Mouse (Mus musculus): ENCODE measurements around the gene Slc28a1. TPM values are rescaled to one million over a fixed set of nuclear protein-coding genes. Genes with fewer than 3 reads are reported as not detected.
A peak's percentile ranks its signal among the peaks of the same experiment; 100 is the strongest.

The Slc28a1 gene
- polyA plus RNA-seq, 1 experiment from 2014 or later: 1.0 TPM

- Histone ChIP-seq H3K27me3 (no peaks in the 10 kb centered on the region; the same call in 1 of the 2 replicates), H3K4me1 (replicated peaks) (peaks cover 9% of the 10 kb centered on the region), H3K27ac (replicated peaks) (no peak overlapping the region), H3K4me2 (no peak overlapping the region), H3K4me3 (replicated peaks) (no peak overlapping the region), H3K36me3 (replicated peaks) (no peaks in the 10 kb centered on the region), H3K9me3 (replicated peaks) (no peaks in the 10 kb centered on the region), H3K9ac (no peak overlapping the region)
- WGBS (ENCODE audit: insufficient replicate concordance): 70% methylated on average over 5 of the region's 5 CpGs
- ATAC-seq (ENCODE audit: insufficient read depth): no peak
Observed at GRCm38 (mm10) chr7:81100341-81100740, 14.3 kb upstream of the Slc28a1 start.

GRCm38 (mm10) chr7:81102854-81103253 lies 11.7 kb upstream of the Slc28a1 start:
- Histone ChIP-seq H3K9ac (no peak overlapping the region), H3K9me3 (replicated peaks) (no peaks in the 10 kb centered on the region), H3K4me1 (replicated peaks) (peaks cover 9% of the 10 kb centered on the region), H3K4me3 (replicated peaks) (no peak overlapping the region), H3K4me2 (no peak overlapping the region), H3K36me3 (replicated peaks) (no peaks in the 10 kb centered on the region), H3K27ac (replicated peaks) (no peak overlapping the region), H3K27me3 (no peaks in the 10 kb centered on the region)
- 57% methylated on average over 7 of the region's 7 CpGs for WGBS (ENCODE audit: insufficient replicate concordance)
- no peak for ATAC-seq (ENCODE audit: insufficient read depth)

- WGBS (ENCODE audit: insufficient replicate concordance): 59% methylated on average over 4 of the region's 4 CpGs
Observed at GRCm38 (mm10) chr7:81105525-81105924, 9.1 kb upstream of the Slc28a1 start.

GRCm38 (mm10) chr7:81108226-81108625 lies 6.4 kb upstream of the Slc28a1 start:
- no peak overlapping the region for H3K4me3 ChIP-seq (replicated peaks)
- H3K36me3 ChIP-seq (replicated peaks): no peaks in the 10 kb centered on the region
- ATAC-seq (ENCODE audit: insufficient read depth): no peak
- no peaks in the 10 kb centered on the region for H3K9me3 ChIP-seq (replicated peaks)
- H3K27me3 ChIP-seq: no peaks in the 10 kb centered on the region
- H3K27ac ChIP-seq (replicated peaks): no peak overlapping the region
- H3K4me1 ChIP-seq (replicated peaks): peaks cover under 1% of the 10 kb centered on the region
- no peak overlapping the region for H3K9ac ChIP-seq
- H3K4me2 ChIP-seq: no peak overlapping the region
- 63% methylated on average over 5 of the region's 5 CpGs for WGBS (ENCODE audit: insufficient replicate concordance)

More at GRCm38 (mm10) chr7:81105525-81105924, 9.1 kb upstream of the Slc28a1 start:
- H3K9me3 ChIP-seq (replicated peaks): no peaks in the 10 kb centered on the region
- H3K27ac ChIP-seq (replicated peaks): no peak overlapping the region
- H3K4me1 ChIP-seq (replicated peaks): peaks cover 9% of the 10 kb centered on the region
- ATAC-seq (ENCODE audit: insufficient read depth): no peak
- no peak overlapping the region for H3K9ac ChIP-seq
- no peaks in the 10 kb centered on the region for H3K36me3 ChIP-seq (replicated peaks)
- no peak overlapping the region for H3K4me2 ChIP-seq
- H3K27me3 ChIP-seq: no peaks in the 10 kb centered on the region
- H3K4me3 ChIP-seq (replicated peaks): no peak overlapping the region

- no peak for ATAC-seq (ENCODE audit: insufficient read depth)
- Histone ChIP-seq H3K27me3 (no peaks in the 10 kb centered on the region), H3K9me3 (replicated peaks) (no peaks in the 10 kb centered on the region), H3K27ac (replicated peaks) (no peak overlapping the region), H3K9ac (no peak overlapping the region), H3K4me2 (no peak overlapping the region), H3K4me3 (replicated peaks) (no peak overlapping the region), H3K4me1 (replicated peaks) (0 out of 2 replicates have a peak, but pooled peaks cover 3% of the 10 kb centered on the region), H3K36me3 (replicated peaks) (no peaks in the 10 kb centered on the region)
- WGBS (ENCODE audit: insufficient replicate concordance): 44% methylated on average over 9 of the region's 9 CpGs
Observed at GRCm38 (mm10) chr7:81109717-81110651, 4.6 kb upstream of the Slc28a1 start.

GRCm38 (mm10) chr7:81110791-81111190 lies 3.8 kb upstream of the Slc28a1 start:
- Histone ChIP-seq H3K9me3 (replicated peaks) (no peaks in the 10 kb centered on the region), H3K4me2 (no peak overlapping the region), H3K4me3 (replicated peaks) (no peak overlapping the region), H3K9ac (no peak overlapping the region), H3K4me1 (replicated peaks) (0 out of 2 replicates have a peak, but pooled peaks cover 3% of the 10 kb centered on the region), H3K36me3 (replicated peaks) (no peaks in the 10 kb centered on the region), H3K27me3 (no peaks in the 10 kb centered on the region), H3K27ac (replicated peaks) (no peak overlapping the region)
- no peak for ATAC-seq (ENCODE audit: insufficient read depth)
- 65% methylated on average over 4 of the region's 4 CpGs for WGBS (ENCODE audit: insufficient replicate concordance)

- Histone ChIP-seq H3K36me3 (replicated peaks) (no peaks in the 10 kb centered on the region), H3K9ac (no peak overlapping the region), H3K4me1 (replicated peaks) (0 out of 2 replicates have a peak, but pooled peaks cover 3% of the 10 kb centered on the region), H3K4me3 (replicated peaks) (no peak overlapping the region), H3K4me2 (no peak overlapping the region), H3K27ac (replicated peaks) (no peak overlapping the region), H3K27me3 (no peaks in the 10 kb centered on the region), H3K9me3 (replicated peaks) (no peaks in the 10 kb centered on the region)
- ATAC-seq (ENCODE audit: insufficient read depth): no peak
- 73% methylated on average over 2 of the region's 2 CpGs for WGBS (ENCODE audit: insufficient replicate concordance)
Observed at GRCm38 (mm10) chr7:81111729-81112128, 2.9 kb upstream of the Slc28a1 start.

GRCm38 (mm10) chr7:81112686-81113360 lies 1.8 kb upstream of the Slc28a1 start:
- no peak for ATAC-seq (ENCODE audit: insufficient read depth)
- no peak overlapping the region for H3K27ac ChIP-seq (replicated peaks)
- no peak overlapping the region for H3K4me3 ChIP-seq (replicated peaks)
- H3K4me1 ChIP-seq (replicated peaks): 0 out of 2 replicates have a peak, but pooled peaks cover 3% of the 10 kb centered on the region
- 36% methylated on average over 6 of the region's 6 CpGs for WGBS (ENCODE audit: insufficient replicate concordance)
- H3K9me3 ChIP-seq (replicated peaks): no peaks in the 10 kb centered on the region
- H3K27me3 ChIP-seq: no peaks in the 10 kb centered on the region
- no peak overlapping the region for H3K4me2 ChIP-seq
- H3K36me3 ChIP-seq (replicated peaks): no peaks in the 10 kb centered on the region
- no peak overlapping the region for H3K9ac ChIP-seq

- Histone ChIP-seq H3K27ac (replicated peaks) (no peak overlapping the region), H3K9ac (no peak overlapping the region), H3K4me1 (replicated peaks) (peaks cover 41% of the 10 kb centered on the region), H3K27me3 (no peaks in the 10 kb centered on the region), H3K36me3 (replicated peaks) (no peaks in the 10 kb centered on the region), H3K4me2 (no peak overlapping the region), H3K9me3 (replicated peaks) (no peaks in the 10 kb centered on the region), H3K4me3 (replicated peaks) (no peak overlapping the region)
- 40% methylated on average over 3 of the region's 3 CpGs for WGBS (ENCODE audit: insufficient replicate concordance)
- ATAC-seq (ENCODE audit: insufficient read depth): no peak
Observed at GRCm38 (mm10) chr7:81121099-81121498, 6.5 kb downstream of the Slc28a1 start.

- Histone ChIP-seq H3K27me3 (no peaks in the 10 kb centered on the region), H3K9me3 (replicated peaks) (no peaks in the 10 kb centered on the region), H3K4me1 (replicated peaks) (peaks cover 44% of the 10 kb centered on the region), H3K4me3 (replicated peaks) (peak overlapping the region; percentile 28; the same call in 1 of the 2 replicates), H3K27ac (replicated peaks) (no peak overlapping the region), H3K4me2 (peak overlapping the region; percentile 60; the same call in 1 of the 2 replicates), H3K9ac (no peak overlapping the region), H3K36me3 (replicated peaks) (no peaks in the 10 kb centered on the region)
- no peak for ATAC-seq (ENCODE audit: insufficient read depth)
- WGBS (ENCODE audit: insufficient replicate concordance): 42% methylated on average over 2 of the region's 2 CpGs
Observed at GRCm38 (mm10) chr7:81122808-81123207, 8.2 kb downstream of the Slc28a1 start.

- WGBS (ENCODE audit: insufficient replicate concordance): 20% methylated on average over 5 of the region's 5 CpGs
- no peak overlapping the region for H3K9ac ChIP-seq
Observed at GRCm38 (mm10) chr7:81123553-81123952, 9.0 kb downstream of the Slc28a1 start.

More at GRCm38 (mm10) chr7:81123553-81123952, 9.0 kb downstream of the Slc28a1 start:
- H3K9me3 ChIP-seq (replicated peaks): no peaks in the 10 kb centered on the region
- no peaks in the 10 kb centered on the region for H3K36me3 ChIP-seq (replicated peaks)
- peak; percentile 41; the same call in 1 of the 2 replicates for ATAC-seq (ENCODE audit: insufficient read depth)
- H3K4me1 ChIP-seq (replicated peaks): peaks cover 44% of the 10 kb centered on the region
- no peaks in the 10 kb centered on the region for H3K27me3 ChIP-seq
- H3K27ac ChIP-seq (replicated peaks): peak overlapping the region; percentile 81
- peak overlapping the region; percentile 60 for H3K4me2 ChIP-seq
- H3K4me3 ChIP-seq (replicated peaks): peak overlapping the region; percentile 28
